Mouse (Mus musculus): Measurements from ENCODE around the gene Tead1. TPM values are rescaled to one million over a fixed set of nuclear protein-coding genes. Genes with fewer than 3 reads are reported as not detected.

Tead1 gene
- polyA plus RNA-seq, 1 experiment from 2014 or later = 1.5 TPM

DNA sequence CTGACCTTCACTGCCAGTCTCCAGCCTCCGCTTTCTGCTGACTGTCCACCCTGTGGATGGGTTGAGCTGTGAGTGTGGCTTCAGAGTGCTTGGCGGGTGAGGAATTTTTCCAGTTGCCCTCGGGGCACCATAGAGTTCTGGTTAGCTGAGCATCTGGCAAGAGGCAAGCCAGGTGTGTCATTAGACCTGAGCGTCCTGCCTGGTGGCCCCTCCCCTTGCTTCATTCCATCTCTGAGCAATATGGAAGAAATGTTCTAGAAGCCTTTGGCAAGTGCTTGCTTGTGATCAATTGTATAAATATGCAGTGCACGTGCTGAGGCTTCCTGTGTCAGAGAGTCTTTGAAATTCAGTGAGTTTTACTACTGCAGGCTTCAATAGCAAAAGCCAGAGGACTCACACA is 21.0 kb downstream of the Tead1 start:
- Histone ChIP-seq H3K4me1 (ENCODE audit: control insufficient read depth, low read depth, low read length) (no peaks in the 10 kb centered on the region), H3K36me3 (ENCODE audit: control insufficient read depth, insufficient read depth) (no peaks in the 10 kb centered on the region), H3K9ac (ENCODE audit: low read depth, low read length) (no peak overlapping the region), H3K4me3 (ENCODE audit: low read depth, low read length) (no peak overlapping the region), H3K27me3 (ENCODE audit: control insufficient read depth, insufficient read depth, low read depth, low read length) (no peaks in the 10 kb centered on the region), H3K27ac (ENCODE audit: low read length) (no peak overlapping the region), H3K4me2 (ENCODE audit: low read depth, low read length) (no peak overlapping the region), H3K9me3 (replicated peaks; ENCODE audit: control insufficient read depth, low read length) (no peaks in the 10 kb centered on the region)
- no peak for ATAC-seq (ENCODE audit: low read depth)
- 51% methylated on average over 5 of the region's 5 CpGs for WGBS (ENCODE audit: insufficient replicate concordance)

DNA sequence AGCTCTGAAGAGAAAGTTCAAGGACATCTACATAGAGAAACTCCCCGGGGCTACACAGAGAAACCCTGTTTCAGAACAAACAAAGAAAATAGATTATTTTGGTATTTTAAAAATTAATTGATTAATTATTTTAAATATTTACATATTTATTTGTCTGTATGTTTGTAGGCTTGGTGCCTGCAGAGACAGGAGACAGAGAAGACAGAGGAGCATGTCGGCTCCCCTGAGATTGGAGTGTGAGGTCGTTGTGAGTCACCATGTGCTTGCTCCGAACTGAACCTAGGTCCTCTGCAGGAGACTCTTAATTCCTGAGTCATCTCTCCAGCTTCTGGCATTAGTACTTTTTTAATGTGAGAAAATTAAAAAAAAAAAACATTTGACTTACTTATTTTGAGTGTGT is 24.2 kb downstream of the Tead1 start:
- no peak overlapping the region for H3K9ac ChIP-seq (ENCODE audit: low read depth, low read length)
- no peaks in the 10 kb centered on the region for H3K27me3 ChIP-seq (ENCODE audit: control insufficient read depth, insufficient read depth, low read depth, low read length)
- H3K4me2 ChIP-seq (ENCODE audit: low read depth, low read length) = no peak overlapping the region
- no peaks in the 10 kb centered on the region for H3K4me1 ChIP-seq (ENCODE audit: control insufficient read depth, low read depth, low read length)
- H3K9me3 ChIP-seq (replicated peaks; ENCODE audit: control insufficient read depth, low read length) = no peaks in the 10 kb centered on the region
- H3K36me3 ChIP-seq (ENCODE audit: control insufficient read depth, insufficient read depth) = no peaks in the 10 kb centered on the region
- WGBS (ENCODE audit: insufficient replicate concordance) = 55% methylated on average over 4 of the region's 4 CpGs
- H3K27ac ChIP-seq (ENCODE audit: low read length) = no peak overlapping the region
- no peak for ATAC-seq (ENCODE audit: low read depth)
- H3K4me3 ChIP-seq (ENCODE audit: low read depth, low read length) = no peak overlapping the region

DNA sequence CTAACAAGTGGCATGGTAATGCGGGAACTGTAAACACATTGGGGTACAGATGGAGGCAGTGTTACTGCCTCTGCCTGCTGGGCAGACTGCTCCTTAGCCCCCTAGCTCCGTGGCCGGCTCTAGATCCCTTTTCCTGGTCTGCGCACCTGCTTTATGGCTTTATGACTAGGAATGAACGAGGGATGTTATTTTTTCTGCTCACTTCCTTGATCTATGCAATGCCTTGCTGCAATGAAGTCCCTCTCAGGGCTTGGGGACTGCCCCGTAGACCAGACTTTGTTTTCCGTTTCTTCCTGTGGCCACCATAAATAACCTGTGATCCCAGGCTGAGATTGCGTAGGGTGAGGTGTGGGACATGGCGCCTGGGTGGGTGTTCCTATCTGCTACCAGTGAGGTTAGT is 26.8 kb downstream of the Tead1 start:
- Histone ChIP-seq H3K4me1 (ENCODE audit: control insufficient read depth, low read depth, low read length) (no peaks in the 10 kb centered on the region), H3K27ac (ENCODE audit: low read length) (no peak overlapping the region), H3K9ac (ENCODE audit: low read depth, low read length) (no peak overlapping the region), H3K4me2 (ENCODE audit: low read depth, low read length) (no peak overlapping the region), H3K27me3 (ENCODE audit: control insufficient read depth, insufficient read depth, low read depth, low read length) (no peaks in the 10 kb centered on the region), H3K36me3 (ENCODE audit: control insufficient read depth, insufficient read depth) (no peaks in the 10 kb centered on the region), H3K4me3 (ENCODE audit: low read depth, low read length) (no peak overlapping the region), H3K9me3 (replicated peaks; ENCODE audit: control insufficient read depth, low read length) (no peaks in the 10 kb centered on the region)
- WGBS (ENCODE audit: insufficient replicate concordance) = 27% methylated on average over 9 of the region's 9 CpGs
- no peak for ATAC-seq (ENCODE audit: low read depth)

DNA sequence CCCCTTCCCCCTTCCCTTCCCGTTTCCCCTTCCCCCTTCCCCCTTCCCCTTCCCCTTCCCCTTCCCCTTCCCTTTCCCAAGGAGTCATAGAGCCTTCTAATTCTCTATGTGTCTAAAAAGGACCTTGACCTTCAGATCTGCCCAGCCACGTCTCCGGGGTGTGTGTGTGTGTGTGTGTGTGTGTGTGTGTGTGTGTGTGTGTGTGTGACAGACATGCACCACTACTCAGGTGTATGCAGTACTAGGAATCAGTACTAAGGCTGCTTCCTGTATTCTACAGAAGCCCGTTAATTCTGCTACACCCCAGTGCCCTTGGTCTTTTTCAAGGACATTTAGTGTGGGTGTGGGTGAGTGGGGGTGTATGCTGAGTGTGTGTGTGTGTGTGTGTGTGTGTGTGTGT is 27.6 kb downstream of the Tead1 start:
- Histone ChIP-seq H3K27me3 (ENCODE audit: control insufficient read depth, insufficient read depth, low read depth, low read length) (no peaks in the 10 kb centered on the region), H3K36me3 (ENCODE audit: control insufficient read depth, insufficient read depth) (no peaks in the 10 kb centered on the region), H3K9me3 (replicated peaks; ENCODE audit: control insufficient read depth, low read length) (no peaks in the 10 kb centered on the region), H3K9ac (ENCODE audit: low read depth, low read length) (no peak overlapping the region), H3K27ac (ENCODE audit: low read length) (no peak overlapping the region), H3K4me2 (ENCODE audit: low read depth, low read length) (no peak overlapping the region), H3K4me3 (ENCODE audit: low read depth, low read length) (no peak overlapping the region), H3K4me1 (ENCODE audit: control insufficient read depth, low read depth, low read length) (no peaks in the 10 kb centered on the region)
- 60% methylated on average over 3 of the region's 4 CpGs for WGBS (ENCODE audit: insufficient replicate concordance)
- no peak for ATAC-seq (ENCODE audit: low read depth)

DNA sequence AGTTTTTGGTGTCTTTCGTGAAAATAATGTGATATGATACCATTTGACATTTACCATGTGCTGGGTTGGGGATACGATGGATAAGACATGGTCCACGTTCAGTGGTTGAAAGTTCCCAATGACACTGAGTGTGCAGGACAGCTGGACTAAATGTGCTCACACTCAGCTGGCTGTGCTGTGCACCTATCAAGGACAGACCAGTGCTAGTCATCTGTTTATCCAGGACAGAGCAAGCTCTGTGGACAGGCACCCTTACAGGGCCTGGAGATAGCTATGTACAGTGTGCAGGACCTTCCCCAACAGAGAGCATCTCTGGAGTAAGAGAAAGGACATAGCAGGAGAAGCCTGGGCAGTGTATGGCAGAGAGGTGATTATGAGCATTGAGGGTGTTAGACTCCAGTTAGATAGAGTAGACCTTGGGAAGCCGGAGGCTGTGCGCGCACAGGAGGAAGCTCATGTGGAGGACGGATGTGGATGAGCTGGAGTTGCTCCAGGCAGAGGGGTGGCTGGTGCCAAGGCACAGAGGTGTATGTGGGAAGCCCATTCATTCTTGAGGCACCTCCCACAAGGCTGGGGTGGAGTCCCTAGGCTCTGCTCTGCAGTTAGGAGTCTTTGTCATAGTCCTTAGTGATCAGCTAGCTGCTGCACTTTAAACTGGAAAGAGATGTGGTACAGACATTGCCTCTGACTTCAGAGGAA is 31.4 kb downstream of the Tead1 start:
- 67% methylated on average over 7 of the region's 7 CpGs for WGBS (ENCODE audit: insufficient replicate concordance)
- no peak; the same call in 1 of the 2 replicates for ATAC-seq (ENCODE audit: low read depth)

DNA sequence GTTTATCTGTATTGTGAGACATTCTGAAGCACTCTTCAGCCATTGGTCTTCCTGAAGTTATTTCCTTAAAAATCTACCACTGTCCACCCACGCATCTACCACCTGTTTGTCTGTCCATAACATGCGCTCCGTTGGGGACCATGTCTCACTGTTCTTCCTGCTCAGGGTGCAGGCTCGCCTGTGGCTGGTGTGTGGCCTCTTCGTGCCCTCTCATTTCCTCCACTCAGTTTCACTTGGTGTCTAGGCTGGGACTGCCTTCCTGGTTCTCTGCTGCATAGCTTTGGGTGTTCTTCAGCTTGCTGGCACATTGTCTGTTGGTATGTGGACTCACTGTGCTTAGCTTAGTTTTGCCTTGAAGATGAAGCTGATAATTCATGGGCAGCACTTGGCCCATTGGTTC is 32.9 kb downstream of the Tead1 start:
- H3K27ac ChIP-seq (ENCODE audit: low read length) = no peak overlapping the region
- H3K4me3 ChIP-seq (ENCODE audit: low read depth, low read length) = no peak overlapping the region
- H3K9me3 ChIP-seq (replicated peaks; ENCODE audit: control insufficient read depth, low read length) = no peaks in the 10 kb centered on the region
- ATAC-seq (ENCODE audit: low read depth) = no peak
- 26% methylated on average over 5 of the region's 5 CpGs for WGBS (ENCODE audit: insufficient replicate concordance)
- no peaks in the 10 kb centered on the region for H3K27me3 ChIP-seq (ENCODE audit: control insufficient read depth, insufficient read depth, low read depth, low read length)
- H3K4me2 ChIP-seq (ENCODE audit: low read depth, low read length) = no peak overlapping the region
- no peaks in the 10 kb centered on the region for H3K36me3 ChIP-seq (ENCODE audit: control insufficient read depth, insufficient read depth)
- H3K9ac ChIP-seq (ENCODE audit: low read depth, low read length) = no peak overlapping the region
- peaks cover 4% of the 10 kb centered on the region; the same call in 1 of the 2 replicates for H3K4me1 ChIP-seq (ENCODE audit: control insufficient read depth, low read depth, low read length)

More for the DNA sequence above, 31.4 kb downstream of the Tead1 start:
- no peak overlapping the region for H3K4me2 ChIP-seq (ENCODE audit: low read depth, low read length)
- peaks cover 4% of the 10 kb centered on the region; the same call in 1 of the 2 replicates for H3K4me1 ChIP-seq (ENCODE audit: control insufficient read depth, low read depth, low read length)
- no peaks in the 10 kb centered on the region for H3K9me3 ChIP-seq (replicated peaks; ENCODE audit: control insufficient read depth, low read length)
- H3K9ac ChIP-seq (ENCODE audit: low read depth, low read length) = no peak overlapping the region
- no peaks in the 10 kb centered on the region for H3K36me3 ChIP-seq (ENCODE audit: control insufficient read depth, insufficient read depth)
- H3K4me3 ChIP-seq (ENCODE audit: low read depth, low read length) = no peak overlapping the region
- no peak overlapping the region for H3K27ac ChIP-seq (ENCODE audit: low read length)
- no peaks in the 10 kb centered on the region for H3K27me3 ChIP-seq (ENCODE audit: control insufficient read depth, insufficient read depth, low read depth, low read length)

DNA sequence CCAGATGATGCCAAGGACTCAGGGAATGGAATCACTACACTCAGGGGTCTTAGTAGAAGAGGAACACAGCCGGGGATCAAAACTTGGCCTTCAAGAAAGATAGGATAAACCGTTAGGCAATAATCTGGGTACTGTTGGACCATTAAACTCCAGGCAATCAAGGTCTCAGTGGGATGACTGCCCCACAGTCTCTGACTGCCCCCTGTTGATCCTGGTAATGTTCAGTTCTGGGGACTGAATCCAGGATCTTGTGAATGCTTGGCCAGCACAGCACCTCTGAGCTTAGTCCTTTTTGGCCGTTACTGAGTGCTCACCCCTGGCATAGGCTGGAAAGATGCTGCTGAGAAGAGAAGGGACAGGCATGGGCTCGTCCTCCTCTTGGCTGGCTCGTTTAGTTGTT is 34.4 kb downstream of the Tead1 start:
- WGBS (ENCODE audit: insufficient replicate concordance) = 27% methylated on average over 5 of the region's 5 CpGs
- H3K4me3 ChIP-seq (ENCODE audit: low read depth, low read length) = no peak overlapping the region
- H3K4me1 ChIP-seq (ENCODE audit: control insufficient read depth, low read depth, low read length) = peaks cover 4% of the 10 kb centered on the region; the same call in 1 of the 2 replicates
- no peaks in the 10 kb centered on the region for H3K27me3 ChIP-seq (ENCODE audit: control insufficient read depth, insufficient read depth, low read depth, low read length)
- no peak overlapping the region for H3K4me2 ChIP-seq (ENCODE audit: low read depth, low read length)
- H3K36me3 ChIP-seq (ENCODE audit: control insufficient read depth, insufficient read depth) = no peaks in the 10 kb centered on the region
- H3K27ac ChIP-seq (ENCODE audit: low read length) = no peak overlapping the region
- H3K9ac ChIP-seq (ENCODE audit: low read depth, low read length) = no peak overlapping the region
- no peaks in the 10 kb centered on the region for H3K9me3 ChIP-seq (replicated peaks; ENCODE audit: control insufficient read depth, low read length)
- no peak for ATAC-seq (ENCODE audit: low read depth)

DNA sequence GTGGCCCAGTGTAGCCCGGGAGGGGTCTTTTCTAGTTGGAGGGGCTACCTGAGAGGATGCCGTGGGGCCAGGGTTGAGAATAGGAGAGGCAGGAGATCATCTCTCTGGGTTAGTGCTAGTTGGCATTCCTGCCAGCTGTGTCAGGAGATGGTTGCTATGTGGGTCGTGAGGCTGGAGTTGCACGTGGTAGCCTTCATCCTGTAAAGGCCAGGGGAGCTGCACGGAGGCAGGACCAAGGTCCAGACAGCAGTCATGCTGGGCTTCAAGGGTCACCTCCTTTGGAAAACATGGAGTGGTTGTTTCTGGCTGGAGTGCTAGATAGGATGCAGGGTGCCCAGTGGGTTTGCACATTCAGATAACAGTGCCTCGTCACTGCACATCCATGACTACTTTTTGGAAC is 35.7 kb downstream of the Tead1 start:
- Histone ChIP-seq H3K9ac (ENCODE audit: low read depth, low read length) (no peak overlapping the region), H3K27ac (ENCODE audit: low read length) (no peak overlapping the region), H3K9me3 (replicated peaks; ENCODE audit: control insufficient read depth, low read length) (no peaks in the 10 kb centered on the region), H3K4me1 (ENCODE audit: control insufficient read depth, low read depth, low read length) (peaks cover 4% of the 10 kb centered on the region; the same call in 1 of the 2 replicates), H3K27me3 (ENCODE audit: control insufficient read depth, insufficient read depth, low read depth, low read length) (no peaks in the 10 kb centered on the region), H3K36me3 (ENCODE audit: control insufficient read depth, insufficient read depth) (no peaks in the 10 kb centered on the region), H3K4me2 (ENCODE audit: low read depth, low read length) (no peak overlapping the region), H3K4me3 (ENCODE audit: low read depth, low read length) (no peak overlapping the region)
- 0 out of 2 replicates have a peak, but pooled peaks have one; percentile 13 for ATAC-seq (ENCODE audit: low read depth)
- 51% methylated on average over 6 of the region's 6 CpGs for WGBS (ENCODE audit: insufficient replicate concordance)

DNA sequence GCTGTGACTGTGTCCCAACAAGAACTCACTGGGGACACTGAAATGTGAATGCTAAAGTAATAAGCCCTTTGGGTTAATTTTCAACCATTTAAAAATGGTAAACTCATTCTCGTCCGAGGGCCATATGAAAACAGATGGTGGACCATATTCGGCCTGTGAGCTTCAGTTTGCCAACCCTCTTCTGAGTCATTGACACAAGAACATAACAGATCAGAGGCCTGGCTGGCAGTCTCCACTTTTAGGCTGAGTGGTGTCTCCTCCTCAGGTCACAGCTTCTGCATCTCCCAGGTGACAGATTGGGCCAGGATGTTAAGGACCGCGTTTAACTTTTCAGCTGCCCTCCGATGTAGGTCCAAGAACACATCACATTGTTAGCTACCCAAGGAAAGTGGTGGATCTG is 37.6 kb downstream of the Tead1 start:
- Histone ChIP-seq H3K4me3 (ENCODE audit: low read depth, low read length) (no peak overlapping the region), H3K27ac (ENCODE audit: low read length) (no peak overlapping the region), H3K4me1 (ENCODE audit: control insufficient read depth, low read depth, low read length) (peaks cover 9% of the 10 kb centered on the region), H3K9ac (ENCODE audit: low read depth, low read length) (no peak overlapping the region), H3K27me3 (ENCODE audit: control insufficient read depth, insufficient read depth, low read depth, low read length) (peaks cover 4% of the 10 kb centered on the region; the same call in 1 of the 2 replicates), H3K9me3 (replicated peaks; ENCODE audit: control insufficient read depth, low read length) (no peaks in the 10 kb centered on the region), H3K36me3 (ENCODE audit: control insufficient read depth, insufficient read depth) (no peaks in the 10 kb centered on the region), H3K4me2 (ENCODE audit: low read depth, low read length) (no peak overlapping the region)
- WGBS (ENCODE audit: insufficient replicate concordance) = 63% methylated on average over 6 of the region's 6 CpGs
- ATAC-seq (ENCODE audit: low read depth) = no peak
